Comparison of ENCODE assay signal across 12 mouse cellular contexts in the genomic region with DNA sequence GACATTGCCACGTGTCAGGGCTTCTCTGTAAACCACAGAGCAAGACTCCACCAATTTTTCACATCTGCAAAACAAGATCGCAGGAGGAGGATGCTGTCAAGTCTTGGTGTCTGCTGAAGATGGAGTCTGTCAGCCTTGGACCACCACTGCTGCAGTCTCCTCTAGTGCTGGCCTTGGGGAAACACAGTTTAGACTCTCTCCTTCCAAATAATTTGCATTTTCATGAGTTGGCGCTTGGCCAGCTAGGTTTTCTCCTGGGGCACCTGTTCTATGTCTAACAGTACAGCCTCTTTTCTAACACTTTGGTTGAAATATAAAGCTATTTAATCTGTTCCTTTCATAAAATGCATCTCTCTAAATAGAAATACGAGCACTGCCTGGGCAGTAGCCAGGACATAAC.
"Had no signal": no experiment of that assay in that cellular context is flagged by ENCODE, and none has a peak within 500 bp of the region (broad histone marks: within the 10 kb centered on the region; RNA-seq: fewer than 3 reads in every experiment).

No protein-coding gene starts in this region.

- H3K9me3 ChIP-seq: liver, embryonic 15.5 days had no signal

- H3K27me3 ChIP-seq: limb, embryonic 13.5 days; liver, embryonic 15.5 days had no signal

- ATAC-seq: lung, postnatal 0 days; midbrain, embryonic 16.5 days had no signal

- H3K4me2 ChIP-seq: limb, embryonic 13.5 days; liver, embryonic 11.5 days; liver, embryonic 15.5 days had no signal

- DNase-seq: layer of hippocampus, adult 9-11 months; left cerebral cortex, postnatal 4 days; lung, adult 2 months; lung, postnatal 36 days; right cerebral cortex, postnatal 25 days; thymus, postnatal 4 days had no signal

- H3K27ac ChIP-seq: kidney, postnatal 0 days; limb, embryonic 13.5 days; liver, embryonic 15.5 days had no signal

- H3K4me3 ChIP-seq: limb, embryonic 13.5 days; liver, embryonic 15.5 days had no signal

- H3K4me1 ChIP-seq: limb, embryonic 13.5 days; liver, embryonic 15.5 days had no signal

- H3K36me3 ChIP-seq: limb, embryonic 13.5 days; liver, embryonic 15.5 days had no signal

- H3K9ac ChIP-seq: limb, embryonic 13.5 days; liver, embryonic 15.5 days had no signal
